Mouse (Mus musculus): ENCODE measurements around the gene Clp1.
A peak's percentile ranks its signal among the peaks of the same experiment; 100 is the strongest.

Clp1 gene

GRCm38 (mm10) chr2:84714422-84714810 lies 12.7 kb downstream of the Clp1 start:
- DNase-seq (ENCODE audit: low read depth, low spot score): no peak

- DNase-seq (ENCODE audit: low read depth, low spot score): no peak
Observed at GRCm38 (mm10) chr2:84711898-84712297, 15.3 kb downstream of the Clp1 start.

- no peak for DNase-seq (ENCODE audit: low read depth, low spot score)
Observed at GRCm38 (mm10) chr2:84707523-84707922, 19.6 kb downstream of the Clp1 start.

- DNase-seq (ENCODE audit: low read depth, low spot score): no peak
Observed at GRCm38 (mm10) chr2:84705295-84705694, 21.9 kb downstream of the Clp1 start.

- no peak for DNase-seq (ENCODE audit: low read depth, low spot score)
Observed at GRCm38 (mm10) chr2:84704329-84704728, 22.8 kb downstream of the Clp1 start.

DNA sequence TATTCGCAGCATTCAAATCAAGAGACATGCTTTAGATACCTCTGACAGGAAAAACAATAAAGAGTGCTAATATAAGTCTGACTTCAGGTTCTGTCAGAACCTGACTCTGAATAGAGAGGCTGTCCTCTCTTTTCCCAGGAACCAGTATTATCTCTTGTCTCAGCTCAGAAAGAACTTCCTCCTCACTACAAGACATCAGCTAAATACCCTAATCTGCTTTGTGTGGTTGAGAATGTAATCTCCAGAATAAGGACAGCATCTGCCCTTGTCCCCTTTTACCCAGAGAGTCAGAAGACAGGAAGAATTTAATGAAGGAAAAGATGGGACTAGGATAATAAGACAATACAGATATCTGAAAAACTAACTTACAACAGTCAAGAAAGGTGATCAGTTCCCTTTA lies 23.7 kb downstream of the Clp1 start:
- peak; percentile 58 for DNase-seq (ENCODE audit: low read depth, low spot score)

- no peak for DNase-seq (ENCODE audit: low read depth, low spot score)
Observed at GRCm38 (mm10) chr2:84695007-84695695, 32.0 kb downstream of the Clp1 start.

DNA sequence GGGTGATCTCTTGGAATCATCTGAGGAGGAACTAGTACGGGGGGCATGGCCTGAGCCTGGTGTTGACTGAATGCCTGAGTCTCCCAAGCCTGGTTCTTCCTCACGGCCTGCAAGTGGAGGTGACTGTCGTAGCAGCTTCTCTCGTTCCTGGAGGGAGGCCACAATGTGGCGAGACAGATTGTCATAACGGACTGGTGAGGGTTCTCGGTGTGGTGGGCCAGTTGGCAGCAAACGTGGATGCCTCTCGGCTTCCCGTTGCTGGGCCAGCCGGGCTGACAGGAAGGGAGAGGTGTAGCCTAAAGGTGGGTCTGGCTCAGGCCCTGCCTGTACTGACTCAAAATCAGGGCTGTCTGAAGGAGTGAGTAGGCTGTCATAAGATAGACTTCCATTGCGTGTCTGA lies 37.1 kb downstream of the Clp1 start:
- DNase-seq (ENCODE audit: low read depth, low spot score): no peak

- DNase-seq (ENCODE audit: low read depth, low spot score): no peak
Observed at GRCm38 (mm10) chr2:84688080-84688844, 38.9 kb downstream of the Clp1 start.

DNA sequence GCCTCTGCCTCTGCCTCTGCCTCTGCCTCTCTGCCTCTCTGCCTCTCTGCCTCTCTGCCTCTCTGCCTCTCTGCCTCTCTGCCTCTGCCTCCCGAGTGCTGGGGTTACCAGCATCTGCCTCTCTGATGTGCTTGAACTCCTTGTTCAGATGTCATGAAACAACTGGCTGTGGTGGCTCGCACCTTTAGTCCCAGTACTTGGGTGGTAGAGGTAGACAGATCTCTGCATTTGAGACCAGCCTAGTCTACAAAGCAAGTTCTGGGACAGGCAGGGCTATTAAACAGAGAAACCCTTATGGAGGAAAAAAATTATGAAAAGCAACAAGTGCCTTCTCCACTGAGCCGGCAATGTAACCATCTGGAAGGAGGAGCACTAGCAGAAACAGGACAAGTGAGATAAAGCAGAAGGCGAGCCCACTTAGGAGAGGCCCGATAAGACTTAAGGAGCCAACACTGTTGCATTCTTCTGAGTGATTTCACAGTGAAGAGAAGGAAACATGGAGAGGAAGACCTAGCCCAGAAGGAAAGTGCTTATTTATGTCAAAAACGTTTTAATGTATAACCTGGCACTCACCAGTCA lies 44.5 kb downstream of the Clp1 start:
- DNase-seq (ENCODE audit: low read depth, low spot score): no peak

DNA sequence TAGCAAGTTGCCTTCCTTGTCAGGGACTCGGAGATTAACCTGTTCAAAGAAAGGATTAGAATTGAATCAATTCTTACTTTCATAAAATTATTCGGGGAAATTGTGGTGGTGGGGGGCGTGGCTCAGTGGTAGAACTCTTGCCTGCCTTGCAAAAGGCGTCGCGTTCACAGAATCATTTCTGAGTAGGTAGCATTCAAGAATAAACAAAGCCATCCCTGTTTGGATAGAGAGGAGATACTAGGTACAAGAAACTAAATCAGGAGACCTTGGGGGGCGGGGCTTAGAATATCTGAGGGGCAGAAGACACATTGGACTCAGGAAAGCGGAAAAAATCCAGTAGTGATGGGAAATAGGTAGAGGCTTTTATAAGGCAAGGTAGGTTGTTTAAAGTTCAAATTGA lies 48.1 kb downstream of the Clp1 start, which contains the start of gene Tmx2:
Gene Tmx2 (minus strand): TSS at position 125 of the 400 bp plus-strand sequence.
- DNase-seq (ENCODE audit: low read depth, low spot score): no peak

DNA sequence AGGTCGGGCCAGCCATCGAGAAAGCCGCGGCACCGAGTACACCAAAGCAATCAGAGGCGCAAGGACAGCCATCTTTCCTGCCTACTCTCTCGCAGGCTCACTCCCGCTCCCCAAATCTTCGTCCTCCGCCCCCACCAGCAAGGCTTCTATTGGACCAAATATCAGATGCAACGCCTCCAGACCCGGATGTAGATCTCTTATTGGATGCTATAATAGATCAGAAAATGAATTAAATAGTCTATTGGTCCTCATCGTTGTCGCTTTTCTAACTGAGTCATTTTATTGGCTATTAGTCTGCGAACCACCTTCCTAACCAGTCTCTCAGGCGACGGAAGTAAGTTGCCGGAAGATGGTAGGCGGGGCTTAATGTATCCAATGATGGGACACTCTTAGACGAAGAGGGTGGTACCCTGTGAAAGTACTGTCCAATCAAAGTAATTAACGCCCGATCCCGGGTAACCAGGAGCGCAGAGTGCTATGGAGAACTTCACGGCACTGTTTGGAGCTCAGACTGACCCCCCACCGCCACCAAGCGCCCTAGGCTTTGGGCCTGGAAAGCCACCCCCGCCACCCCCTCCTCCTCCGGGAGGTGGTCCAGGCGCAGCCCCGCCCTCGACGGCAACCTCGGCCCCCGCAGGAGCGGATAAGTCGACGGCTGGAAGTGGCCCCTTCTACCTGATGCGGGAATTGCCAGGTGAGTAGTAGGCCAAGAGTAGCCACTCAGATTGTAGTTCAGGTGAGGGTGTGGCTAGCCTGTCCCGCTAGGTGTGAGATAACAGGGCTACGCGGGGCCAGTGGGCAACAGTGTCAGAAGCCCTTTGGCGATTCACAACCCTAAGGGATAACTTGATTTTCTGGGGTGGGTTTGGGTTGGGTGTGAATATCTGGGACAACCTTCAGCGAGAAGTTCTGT lies 48.9 kb downstream of the Clp1 start, which contains the start of the genes Gm28635 and Med19:
Gene Gm28635 (minus strand): TSS at position 74 of the 913 bp plus-strand sequence.
Gene Med19 (plus strand): TSS at position 435 of the 913 bp plus-strand sequence.
- peak; percentile 99 for DNase-seq (ENCODE audit: low read depth, low spot score)

DNA sequence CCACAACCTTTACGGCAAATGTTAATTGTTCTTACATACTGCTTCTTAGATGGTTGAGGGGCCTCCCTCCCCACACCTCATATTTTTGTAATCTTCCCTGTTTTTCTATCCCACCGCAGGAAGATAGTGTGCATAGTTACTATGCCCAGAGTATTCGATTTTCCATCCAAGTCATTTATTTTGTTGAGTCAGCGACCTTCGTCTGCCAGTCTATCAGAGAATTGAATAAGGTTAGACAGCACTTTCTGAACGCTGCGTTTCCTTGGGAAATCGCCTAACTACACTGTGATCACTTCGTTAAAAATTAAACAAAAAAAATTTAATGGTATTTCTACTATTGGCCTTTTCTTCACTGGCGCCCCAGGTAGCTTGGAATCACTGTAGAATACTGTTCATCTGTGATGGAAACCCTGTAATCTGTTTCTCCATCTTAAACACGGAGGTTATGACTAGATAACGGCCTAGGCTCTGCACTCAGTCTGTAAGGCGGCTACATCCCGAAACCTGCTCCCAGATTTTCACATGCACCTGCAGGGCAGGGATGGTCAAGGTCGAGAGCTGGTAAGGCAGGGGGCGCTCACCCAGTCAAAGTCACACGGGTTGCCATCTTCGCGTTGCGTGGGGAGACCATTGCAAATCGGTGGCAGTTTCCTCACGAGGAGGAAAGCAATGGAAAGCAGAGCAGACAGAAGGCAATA lies 49.7 kb downstream of the Clp1 start:
- DNase-seq (ENCODE audit: low read depth, low spot score): no peak

Data from retina, adult 2 months (tissue).